Mouse (Mus musculus) right cerebral cortex, postnatal 14 days (tissue): Measurements from ENCODE around the gene Sec31b.

ENCODE experiments used
- DNase-seq: peaks from one replicate; pipeline ENCODE4 v3.0.0; 2022

Gene Sec31b

GRCm38 (mm10) chr19:44545321-44546041 lies at the start of gene Sec31b:
TSS of gene Sec31b (minus strand) at chr19:44545864.
- peak; percentile 16 for DNase-seq

- no peak for DNase-seq
These were observed 48.5 kb upstream of the Sec31b start for GRCm38 (mm10) chr19:44594180-44594579.

GRCm38 (mm10) chr19:44591638-44592037 lies 46.0 kb upstream of the Sec31b start:
- no peak for DNase-seq

- DNase-seq: no peak
These were observed 45.3 kb upstream of the Sec31b start for GRCm38 (mm10) chr19:44590992-44591391.

- DNase-seq: no peak
These were observed 44.0 kb upstream of the Sec31b start for GRCm38 (mm10) chr19:44589591-44590223.

GRCm38 (mm10) chr19:44588036-44588435 lies 42.4 kb upstream of the Sec31b start:
- no peak for DNase-seq

GRCm38 (mm10) chr19:44582638-44583309 lies 37.1 kb upstream of the Sec31b start:
- DNase-seq: peak; percentile 95

- DNase-seq: no peak
These were observed 36.4 kb upstream of the Sec31b start for GRCm38 (mm10) chr19:44582103-44582502.

- no peak for DNase-seq
These were observed 32.4 kb upstream of the Sec31b start for GRCm38 (mm10) chr19:44578038-44578437.

- no peak for DNase-seq
These were observed 30.6 kb upstream of the Sec31b start for GRCm38 (mm10) chr19:44576275-44576674.

GRCm38 (mm10) chr19:44567763-44568162 lies 22.1 kb upstream of the Sec31b start:
- DNase-seq: no peak

GRCm38 (mm10) chr19:44564006-44564405 lies 18.3 kb upstream of the Sec31b start:
- DNase-seq: no peak

GRCm38 (mm10) chr19:44562652-44563206 lies 17.1 kb upstream of the Sec31b start, which contains the start of gene Hif1an:
TSS of gene Hif1an (plus strand) at chr19:44562850.
- peak; percentile 90 for DNase-seq

GRCm38 (mm10) chr19:44554861-44555590 lies 9.4 kb upstream of the Sec31b start, which contains the start of gene Ndufb8:
TSS of gene Ndufb8 (minus strand) at chr19:44555440.
- DNase-seq: peak; percentile 96

GRCm38 (mm10) chr19:44554490-44554860 lies 8.8 kb upstream of the Sec31b start:
- DNase-seq: no peak

GRCm38 (mm10) chr19:44553286-44553685 lies 7.6 kb upstream of the Sec31b start:
- DNase-seq: no peak

- no peak for DNase-seq
These were observed 7.1 kb upstream of the Sec31b start, which contains the start of gene Gm20538 for GRCm38 (mm10) chr19:44552731-44553130. TSS of gene Gm20538 (minus strand) at chr19:44552831.

- peak; percentile 79 for DNase-seq
These were observed 889 bp downstream of the Sec31b start for GRCm38 (mm10) chr19:44544775-44545174.

GRCm38 (mm10) chr19:44544372-44544771 lies 1.3 kb downstream of the Sec31b start:
- no peak for DNase-seq

GRCm38 (mm10) chr19:44542694-44543178 lies 2.9 kb downstream of the Sec31b start:
- no peak for DNase-seq

- DNase-seq: no peak
These were observed 8.2 kb downstream of the Sec31b start for GRCm38 (mm10) chr19:44537416-44537815.

GRCm38 (mm10) chr19:44535376-44535775 lies 10.3 kb downstream of the Sec31b start:
- DNase-seq: no peak
